Mouse (Mus musculus): ENCODE measurements around the gene Cacna1s.

The Cacna1s gene

DNA sequence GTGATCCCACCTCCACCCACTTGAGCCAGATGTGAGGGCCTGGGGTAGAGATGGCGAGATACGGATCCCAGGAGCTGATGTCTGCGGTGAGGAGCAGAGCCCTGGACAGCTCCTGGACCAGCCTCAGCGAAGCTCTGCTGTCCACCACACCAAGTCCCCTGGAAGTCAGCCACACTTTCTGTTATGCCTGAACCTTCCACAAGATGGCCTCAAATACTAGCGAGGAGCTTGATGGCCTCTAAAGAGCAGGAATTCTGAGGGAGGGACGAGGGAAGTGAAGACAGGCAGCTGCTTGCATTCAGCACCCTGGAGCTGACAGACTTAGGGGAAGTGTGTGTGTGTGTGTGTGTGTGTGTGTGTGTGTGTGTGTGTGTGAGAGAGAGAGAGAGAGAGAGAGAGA lies 1.1 kb upstream of the Cacna1s start:
- DNase-seq (ENCODE audit: low spot score in 2 of 2) = peak; percentile 80 to 85

DNA sequence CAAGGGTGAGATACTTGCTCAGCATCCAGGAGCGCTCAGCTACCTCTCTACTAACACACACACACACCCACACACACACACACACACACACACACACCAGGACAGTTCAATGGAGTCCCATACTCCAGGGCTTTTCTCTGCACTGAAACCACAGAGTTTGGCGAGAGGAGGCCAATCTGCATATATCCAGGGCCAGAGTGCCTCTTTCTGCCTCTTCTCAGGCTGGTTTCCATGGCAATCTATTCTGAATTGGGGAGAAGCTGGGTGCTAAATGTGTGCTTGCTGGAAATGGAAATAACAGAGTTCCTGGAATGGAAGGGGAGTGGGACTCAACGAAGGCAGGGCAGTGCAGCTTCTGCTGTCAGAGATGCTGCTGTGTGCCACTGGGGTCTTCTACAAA lies 3.2 kb downstream of the Cacna1s start:
- DNase-seq (ENCODE audit: low spot score in 2 of 2) = peak; percentile 68 to 78

DNA sequence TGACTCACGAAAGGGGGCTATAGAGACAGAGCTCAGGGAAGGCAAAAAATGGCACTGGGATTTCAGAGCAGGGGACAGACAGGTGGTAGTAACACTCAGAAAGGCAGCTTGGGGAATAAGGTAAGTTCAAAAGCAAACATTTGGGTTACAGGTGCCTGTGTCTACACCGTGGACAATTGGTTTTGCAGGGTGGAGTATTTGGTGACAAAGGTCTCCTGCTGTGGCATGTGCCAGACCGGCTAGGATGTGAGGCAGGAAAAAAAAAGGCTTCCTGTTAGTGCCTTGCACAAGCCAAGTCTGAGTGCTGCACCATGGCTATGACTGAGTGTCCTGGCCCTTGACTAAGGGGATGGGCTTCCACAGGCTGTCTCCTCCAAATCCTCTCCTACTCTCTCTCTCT lies 6.0 kb downstream of the Cacna1s start:
- DNase-seq (ENCODE audit: low spot score in 2 of 2) = no peak

DNA sequence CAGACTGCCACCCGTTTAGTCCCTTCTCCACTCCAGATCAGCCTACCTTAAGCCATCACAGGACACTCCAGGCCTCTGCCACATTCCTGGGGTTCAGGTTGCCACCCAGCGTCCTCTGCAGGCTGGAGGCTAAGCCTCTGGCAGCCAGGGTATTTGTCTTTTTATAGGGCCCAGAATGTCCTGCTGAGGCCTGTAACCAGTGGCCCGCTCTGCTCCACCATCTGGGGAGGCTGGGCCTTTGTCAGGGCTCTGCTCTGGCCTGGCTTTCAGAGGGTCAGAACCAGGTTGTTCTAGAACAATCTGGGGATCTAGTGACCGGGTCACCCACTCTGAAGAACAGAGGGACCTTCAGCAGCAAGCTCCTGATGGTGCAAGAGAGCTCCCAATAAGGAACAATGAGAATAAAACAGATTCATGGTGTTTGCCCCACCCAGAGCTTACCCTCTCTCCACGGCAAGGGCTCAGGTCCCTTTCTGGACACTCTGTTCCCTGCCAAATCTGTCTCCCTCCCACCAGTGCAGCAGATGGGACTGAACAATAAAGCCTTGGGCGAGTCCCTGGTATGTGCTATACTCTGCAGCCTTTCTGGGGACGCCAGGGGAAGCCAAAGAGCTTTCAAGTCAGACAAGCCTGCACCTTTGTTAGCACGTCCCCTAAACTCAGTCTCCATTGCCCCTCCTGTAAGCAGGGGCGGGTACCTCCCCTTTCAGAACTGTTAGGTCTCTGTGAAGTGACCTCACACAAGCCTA lies 8.7 kb downstream of the Cacna1s start:
- DNase-seq (ENCODE audit: low spot score in 2 of 2) = peak; percentile 92

DNA sequence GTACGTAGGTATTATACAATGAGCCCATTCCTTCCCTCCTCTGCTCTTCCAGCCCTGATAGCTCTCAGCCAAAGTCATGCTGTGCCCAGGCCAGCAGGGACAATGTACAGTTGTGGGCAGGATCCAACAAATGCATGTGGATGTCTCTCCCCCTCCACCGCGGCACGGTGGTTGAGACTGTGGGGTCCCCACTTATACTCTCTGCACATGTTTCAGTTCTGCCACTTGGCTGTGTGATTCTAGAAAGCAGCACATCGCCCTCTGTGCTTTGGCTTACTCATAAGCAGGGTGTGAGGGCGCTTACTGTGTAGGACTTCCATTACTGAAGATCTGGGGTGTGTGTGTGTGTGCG lies 9.2 kb downstream of the Cacna1s start:
- no peak for DNase-seq (ENCODE audit: low spot score in 2 of 2)

DNA sequence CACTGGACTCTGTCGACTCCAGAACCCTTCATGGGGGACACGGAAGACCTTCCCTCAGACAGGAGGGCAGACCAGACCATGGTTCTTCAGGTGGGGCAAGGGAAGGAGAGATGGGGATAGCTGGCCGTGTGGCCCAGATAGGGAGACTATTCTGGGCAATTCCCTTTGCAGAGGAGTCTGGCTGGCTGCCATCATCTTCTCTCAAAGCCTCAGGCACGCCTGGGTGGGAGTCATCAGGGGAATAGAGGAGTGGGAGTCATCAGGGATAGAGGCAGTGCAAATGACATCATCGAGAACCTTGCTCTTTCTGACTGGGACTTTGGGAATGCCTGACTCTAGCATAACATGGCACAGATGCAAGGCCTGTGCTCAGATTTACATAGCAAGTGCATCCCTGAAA lies 11.4 kb downstream of the Cacna1s start:
- peak; percentile 61 to 64 for DNase-seq (ENCODE audit: low spot score in 2 of 2)

DNA sequence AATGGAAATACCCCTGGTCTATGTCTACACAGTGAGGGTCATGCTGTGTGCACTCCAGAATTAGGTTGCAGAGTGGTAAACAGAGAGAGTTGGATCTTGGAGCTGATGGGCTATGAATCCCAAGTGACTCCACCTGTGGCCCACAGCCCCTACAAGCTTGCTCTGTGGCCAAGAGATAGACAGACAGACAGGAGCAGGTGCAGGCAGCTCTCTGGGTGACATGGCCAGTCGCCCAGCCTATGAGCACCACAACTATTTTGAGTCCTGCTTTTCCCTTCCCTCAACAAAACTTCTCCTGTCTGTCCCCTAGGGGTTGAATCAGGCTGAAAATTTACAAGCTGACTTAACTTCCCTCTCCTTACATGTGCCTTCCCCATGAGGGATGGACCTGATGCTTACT lies 14.1 kb downstream of the Cacna1s start:
- no peak for DNase-seq (ENCODE audit: low spot score in 2 of 2)

DNA sequence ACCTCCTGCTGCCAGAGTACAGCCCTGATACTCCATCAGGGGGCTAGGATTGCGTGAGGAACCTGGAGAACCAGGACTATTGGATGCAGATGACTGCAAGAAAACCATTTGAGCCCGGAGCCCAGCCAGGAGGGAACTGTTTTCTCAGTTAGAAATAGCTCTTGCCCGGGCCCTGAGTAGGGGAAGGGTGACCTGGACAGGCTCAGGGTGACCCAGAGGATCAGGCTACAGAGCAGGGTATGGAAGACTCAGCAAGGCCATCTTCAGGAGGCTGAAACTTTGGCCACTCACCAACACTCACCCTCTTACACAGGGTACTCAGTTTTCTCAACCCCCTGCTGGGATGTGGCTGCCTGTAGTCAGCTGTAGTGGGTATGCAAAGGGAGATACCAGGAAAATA lies 15.0 kb downstream of the Cacna1s start:
- no peak for DNase-seq (ENCODE audit: low spot score in 2 of 2)

DNA sequence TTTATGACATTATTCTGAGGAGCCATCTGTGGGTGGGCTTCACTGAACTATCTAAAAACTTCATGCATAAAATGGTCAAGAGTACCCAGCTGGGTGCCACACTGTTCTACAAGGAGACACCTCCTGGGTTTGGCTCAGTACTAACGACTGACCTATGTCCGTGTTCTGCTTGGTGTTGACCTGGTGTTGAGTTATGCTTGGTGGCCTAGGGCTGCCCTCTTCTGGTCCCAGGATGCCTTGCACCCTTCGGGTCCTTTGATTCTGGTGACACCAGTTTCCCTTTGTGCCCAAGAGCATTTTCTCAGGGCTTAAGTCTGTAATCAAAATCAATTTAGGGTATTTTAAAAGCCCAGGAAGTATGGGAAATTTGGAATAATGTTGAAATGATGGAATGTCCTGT lies 23.5 kb downstream of the Cacna1s start:
- DNase-seq (ENCODE audit: low spot score in 2 of 2) = peak in 1 of 2 experiments; percentile 61

DNA sequence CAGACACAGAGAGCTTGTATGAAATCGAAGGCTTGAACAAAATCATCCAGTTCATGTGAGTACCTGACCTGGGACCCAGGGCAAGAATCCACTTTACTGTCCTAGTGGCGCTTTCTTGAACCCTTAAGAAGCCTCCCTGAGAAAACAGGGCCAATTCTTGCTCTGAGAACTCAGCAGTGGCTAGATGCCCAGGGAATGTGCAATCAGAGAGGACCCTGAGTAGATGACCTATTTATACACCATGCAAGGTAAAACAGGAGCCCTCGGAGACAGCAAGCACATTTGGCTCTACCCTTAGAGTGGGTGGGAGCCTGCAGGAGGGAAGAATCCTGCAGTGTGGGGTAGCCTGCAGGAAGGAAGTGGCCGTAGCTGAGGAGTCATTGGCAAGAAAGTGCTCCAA lies 25.1 kb downstream of the Cacna1s start:
- no peak for DNase-seq (ENCODE audit: low spot score in 2 of 2)

DNA sequence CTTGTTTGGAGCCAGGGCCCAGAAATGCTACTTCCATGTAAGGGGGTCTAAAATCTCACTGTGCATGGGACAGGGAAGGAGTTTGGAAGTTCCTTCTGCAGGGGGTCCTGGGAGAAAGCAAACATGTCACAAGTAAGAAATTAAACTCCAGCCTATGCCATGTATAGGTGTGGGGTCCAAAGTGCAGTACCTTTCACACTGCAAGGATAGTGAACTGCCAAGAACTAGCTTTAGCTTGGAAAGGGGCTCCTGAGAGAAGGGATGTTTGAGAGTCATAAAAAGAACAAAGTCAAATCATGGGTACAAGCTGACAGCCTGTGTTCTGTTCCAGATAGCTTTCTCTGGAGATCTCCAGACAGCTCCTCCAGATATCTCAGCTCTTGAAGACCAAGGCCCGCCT lies 28.6 kb downstream of the Cacna1s start:
- DNase-seq (ENCODE audit: low spot score in 2 of 2) = no peak

DNA sequence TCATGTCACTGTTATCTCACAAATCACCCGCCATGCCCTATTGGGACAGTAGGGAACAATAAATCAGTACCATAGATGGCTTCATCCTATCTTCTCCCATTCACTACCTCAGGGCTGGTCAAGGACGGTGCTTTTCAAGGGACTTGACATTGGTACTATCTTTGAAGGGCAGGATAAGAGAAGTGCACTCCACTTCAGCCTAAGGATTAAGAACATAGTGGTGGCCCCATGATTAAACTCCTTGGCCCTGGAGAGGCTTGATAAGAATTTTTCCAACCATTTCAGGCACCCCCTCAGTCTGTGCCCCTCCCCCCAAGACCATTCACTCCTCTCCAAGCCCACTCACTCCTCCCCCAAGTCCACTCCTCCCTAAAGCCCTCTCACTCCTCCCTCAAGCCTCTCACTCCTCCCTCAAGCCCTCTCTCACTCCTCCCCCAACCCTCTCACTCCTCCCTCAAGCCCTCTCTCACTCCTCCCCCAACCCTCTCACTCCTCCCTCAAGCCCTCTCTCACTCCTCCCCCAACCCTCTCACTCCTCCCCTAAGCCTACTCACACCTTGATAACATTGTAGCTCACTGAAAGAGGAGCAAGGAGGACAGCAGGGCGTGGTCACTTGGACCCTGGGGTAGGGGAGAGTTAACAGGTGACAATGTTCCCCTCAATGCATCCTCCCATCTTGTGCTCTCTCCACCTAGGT lies 33.6 kb downstream of the Cacna1s start:
- DNase-seq (ENCODE audit: low spot score in 2 of 2) = no peak

DNA sequence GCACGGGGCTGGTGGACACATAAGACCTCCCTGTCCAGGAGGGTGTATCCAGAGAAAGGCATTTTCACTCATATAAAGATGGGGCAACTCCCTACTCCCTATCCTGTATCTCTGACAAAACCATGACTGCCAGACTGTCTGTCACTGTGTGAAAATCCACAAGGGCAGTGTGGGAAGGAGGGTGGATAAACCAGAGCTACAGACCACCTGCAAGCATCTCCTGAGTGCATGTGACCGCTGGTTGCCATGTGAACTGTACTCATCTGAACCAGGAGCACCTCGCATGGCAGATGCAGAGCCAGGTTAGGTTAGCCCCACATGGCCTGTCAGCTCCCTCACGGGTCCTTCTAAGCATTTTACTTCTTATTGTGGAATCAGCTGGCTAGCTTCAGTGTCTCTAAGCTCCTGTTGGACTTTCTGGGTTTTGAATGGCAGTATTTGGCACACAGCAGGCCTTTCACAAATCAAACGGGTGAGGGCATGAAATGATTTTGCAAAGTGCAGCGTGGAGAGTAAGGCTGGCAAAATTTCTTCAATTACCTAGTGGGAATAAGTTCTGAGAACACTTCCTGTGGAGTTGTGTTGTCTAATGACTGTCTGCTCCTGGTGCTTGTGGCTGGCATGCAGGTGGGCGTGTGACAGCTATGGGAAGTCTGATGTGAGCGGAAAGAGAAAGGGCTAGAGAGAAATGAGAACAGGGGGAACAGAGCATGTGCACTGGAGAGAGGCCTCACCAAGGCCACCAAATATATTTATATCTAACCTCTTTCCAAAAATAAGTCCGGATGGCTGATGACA lies 37.0 kb downstream of the Cacna1s start:
- peak; percentile 48 to 57 for DNase-seq (ENCODE audit: low spot score in 2 of 2)

DNA sequence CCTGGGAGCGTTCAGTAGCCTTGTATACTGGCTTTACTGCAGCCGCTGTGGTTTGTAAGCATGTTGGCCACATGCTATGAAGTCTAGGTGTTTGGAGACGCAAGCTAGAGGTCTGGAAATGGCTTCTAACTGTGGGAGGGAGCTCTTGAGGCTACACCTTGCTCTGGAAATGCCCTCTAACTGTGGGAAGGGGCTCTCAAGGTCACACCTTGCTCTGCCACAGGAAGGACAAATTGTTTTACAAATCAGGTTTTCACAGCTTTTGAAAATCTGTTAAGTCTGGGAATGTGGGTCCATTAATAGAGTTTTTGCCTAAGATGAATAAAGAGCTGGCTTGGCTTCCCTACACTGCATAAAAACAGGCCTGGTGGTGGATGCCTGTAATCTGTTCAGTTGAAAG lies 41.2 kb downstream of the Cacna1s start:
- no peak for DNase-seq (ENCODE audit: low spot score in 2 of 2)

DNA sequence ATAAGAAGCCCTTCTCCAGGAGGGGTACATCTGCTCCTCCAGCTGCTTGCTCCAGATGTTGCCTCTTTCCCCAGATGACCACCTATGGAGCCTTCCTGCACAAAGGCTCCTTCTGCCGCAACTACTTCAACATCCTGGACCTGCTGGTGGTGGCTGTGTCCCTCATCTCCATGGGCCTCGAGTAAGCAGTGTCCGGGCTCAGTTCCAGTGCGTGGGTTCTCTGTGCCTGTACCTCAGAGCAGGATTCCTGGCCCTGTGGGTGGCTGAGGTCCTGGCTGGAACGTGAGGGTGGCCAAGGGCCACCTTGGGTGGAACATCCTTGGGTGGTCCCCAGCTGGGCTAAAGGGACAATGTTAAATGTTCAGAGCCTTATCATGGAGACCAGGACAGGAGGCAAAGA lies 42.3 kb downstream of the Cacna1s start:
- no peak for DNase-seq (ENCODE audit: low spot score in 2 of 2)

DNA sequence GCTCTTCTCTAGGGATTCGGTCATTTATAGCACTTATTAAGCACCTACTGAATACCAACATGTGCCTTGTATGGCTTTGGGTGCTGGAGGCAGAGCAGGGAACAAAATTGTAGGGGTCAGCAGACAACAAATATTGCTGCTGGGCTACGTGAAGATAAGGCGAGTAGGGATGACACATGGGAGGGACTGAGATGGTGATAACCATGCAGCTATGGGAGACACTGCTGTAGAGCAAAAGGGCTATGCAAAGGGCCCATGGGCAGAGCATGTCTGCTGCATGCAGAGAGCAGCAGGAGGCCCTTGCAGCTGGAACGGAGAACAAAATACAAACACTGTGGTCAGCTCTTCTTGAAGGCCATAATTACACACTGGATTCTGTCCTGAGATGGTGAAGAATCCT lies 49.5 kb downstream of the Cacna1s start:
- no peak for DNase-seq (ENCODE audit: low spot score in 2 of 2)

DNA sequence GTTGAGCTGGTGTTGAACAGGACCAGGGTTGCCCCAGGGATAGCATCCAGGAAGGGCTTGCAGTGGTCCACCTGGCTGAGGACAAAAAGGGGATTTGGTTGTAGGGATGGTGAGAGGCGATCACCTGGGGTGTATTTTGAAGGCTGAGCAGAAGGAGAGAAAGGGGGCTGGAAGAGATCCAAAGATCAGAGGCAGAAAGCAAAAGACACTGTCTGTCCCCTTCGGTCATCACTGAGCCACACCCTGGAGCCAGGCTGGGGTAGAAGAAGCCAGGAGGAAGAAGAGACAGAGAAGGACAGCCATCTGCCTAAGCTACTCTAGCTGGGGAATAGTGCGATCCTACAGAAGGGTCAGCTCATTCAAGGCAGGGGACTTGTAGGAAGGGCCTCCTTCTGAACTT lies 50.0 kb downstream of the Cacna1s start:
- DNase-seq (ENCODE audit: low spot score in 2 of 2) = no peak

DNA sequence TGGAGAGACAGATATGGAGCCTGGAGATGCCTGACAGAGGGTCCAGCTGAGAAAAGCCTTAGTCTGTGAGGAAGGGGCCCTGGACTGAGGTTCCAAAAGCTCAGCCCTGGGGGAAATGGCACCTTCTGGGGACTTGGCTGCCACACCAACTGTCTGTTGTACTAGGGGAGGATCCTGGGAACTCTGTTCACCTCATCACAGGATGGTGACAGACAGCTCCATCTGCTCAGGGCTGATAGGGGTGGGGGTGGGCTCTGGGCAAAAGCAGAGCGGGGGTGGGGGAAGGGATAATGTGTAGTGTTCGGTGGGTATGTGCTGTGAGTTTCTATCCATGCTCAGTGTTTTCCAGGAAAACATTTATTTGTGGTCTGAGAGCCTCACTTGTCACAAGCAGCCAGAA lies 50.4 kb downstream of the Cacna1s start:
- DNase-seq (ENCODE audit: low spot score in 2 of 2) = no peak

DNA sequence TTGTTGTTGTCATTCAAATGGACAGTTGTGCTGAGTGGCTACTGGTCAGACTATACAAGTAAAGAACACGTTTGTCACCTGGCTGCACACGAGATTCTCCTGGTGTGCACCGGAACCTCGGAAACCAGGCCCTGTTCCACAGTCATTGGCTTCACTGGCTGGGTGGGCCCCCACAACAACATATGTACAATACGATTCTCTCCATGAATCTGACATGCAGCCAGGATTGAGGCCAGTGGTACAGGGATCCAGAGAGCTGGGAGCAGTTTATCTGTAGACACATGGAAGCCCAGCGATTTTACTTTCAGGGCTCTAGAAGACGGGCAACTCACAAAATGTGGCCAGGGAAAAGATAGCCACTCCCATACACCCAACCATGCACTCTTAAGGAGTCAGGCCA lies 51.1 kb downstream of the Cacna1s start:
- DNase-seq (ENCODE audit: low spot score in 2 of 2) = no peak

DNA sequence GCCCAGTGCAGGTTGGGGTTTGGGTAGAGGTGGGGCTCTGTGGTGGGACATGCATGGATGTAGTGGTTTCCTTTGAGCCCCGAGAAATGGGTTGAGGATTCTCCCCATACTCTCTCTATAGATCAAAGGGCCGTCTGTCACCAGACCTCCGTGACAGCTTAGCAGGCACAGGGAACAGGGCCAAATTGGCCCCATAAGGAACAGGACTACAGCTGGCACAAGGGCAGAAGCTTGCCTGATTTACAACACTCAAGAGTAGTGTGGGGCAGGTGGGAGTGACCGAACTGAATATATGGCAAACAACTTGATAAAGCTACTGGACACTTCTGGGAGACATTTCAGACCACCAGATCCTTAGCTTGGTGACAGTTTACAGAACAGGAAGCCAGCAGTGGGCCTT lies 52.2 kb downstream of the Cacna1s start:
- no peak for DNase-seq (ENCODE audit: low spot score in 2 of 2)

DNA sequence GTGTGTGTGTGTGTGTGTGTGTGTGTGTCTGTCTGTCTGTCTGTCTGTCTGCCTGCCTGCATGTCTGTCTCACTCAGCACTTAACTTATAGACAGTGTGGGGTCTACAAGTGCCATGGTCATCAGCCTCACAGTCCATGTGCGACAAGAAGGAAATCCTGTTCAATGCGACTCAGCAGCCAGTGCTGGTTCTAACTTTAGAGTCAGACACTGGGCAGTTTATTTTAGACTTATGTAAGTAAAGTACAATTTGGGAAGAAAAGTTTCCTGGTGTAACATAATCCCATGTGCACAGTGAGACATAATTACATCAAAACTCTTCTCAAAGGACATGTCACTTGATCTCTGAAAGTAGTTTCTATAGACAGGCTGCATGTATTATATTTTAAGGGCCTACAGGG lies 56.9 kb downstream of the Cacna1s start:
- no peak for DNase-seq (ENCODE audit: low spot score in 2 of 2)

DNA sequence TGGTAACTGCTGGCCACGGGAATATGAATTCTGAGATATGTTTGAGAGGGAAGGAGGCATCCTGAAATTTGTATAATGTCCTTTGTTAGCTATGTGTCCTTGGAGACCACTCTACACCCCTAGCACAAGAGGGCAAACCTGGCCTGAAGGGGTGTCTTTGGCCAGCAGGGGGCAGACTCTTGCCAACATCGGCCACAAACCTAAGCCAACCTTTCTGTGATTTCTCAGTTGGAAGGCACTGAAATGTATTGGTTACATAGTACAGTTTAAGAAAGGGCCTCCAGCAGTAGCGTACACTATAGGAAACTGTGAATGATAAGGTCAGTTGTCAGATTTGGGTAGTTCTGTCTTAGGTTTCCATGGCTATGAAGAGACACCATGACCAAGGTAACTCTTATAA lies 63.6 kb downstream of the Cacna1s start:
- DNase-seq (ENCODE audit: low spot score in 2 of 2) = peak in 1 of 2 experiments; percentile 68

DNA sequence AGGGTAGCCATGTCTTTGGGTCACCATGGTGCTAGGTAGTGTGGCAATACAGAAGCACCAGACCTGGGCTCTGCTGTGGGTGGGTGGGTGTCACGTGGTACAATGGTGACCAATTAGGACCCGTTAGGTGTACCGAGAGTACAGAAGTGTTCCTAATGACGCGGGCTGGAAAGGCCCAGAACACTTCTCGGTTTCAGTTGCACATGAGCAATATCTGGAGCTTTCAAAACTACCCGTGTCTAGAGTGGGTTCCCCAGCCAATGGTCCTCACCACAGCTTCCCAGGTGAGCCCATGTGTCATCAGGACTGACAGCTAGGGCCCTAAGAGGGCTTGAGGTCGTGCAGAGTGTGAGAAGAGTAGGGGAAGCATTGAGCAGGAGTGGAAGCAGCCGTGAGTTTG lies 64.5 kb downstream of the Cacna1s start:
- DNase-seq (ENCODE audit: low spot score in 2 of 2) = no peak

All from right cerebral cortex, adult 2 months (tissue).